Mouse (Mus musculus): ENCODE data around the gene Gpr152.

Gpr152 gene

DNA sequence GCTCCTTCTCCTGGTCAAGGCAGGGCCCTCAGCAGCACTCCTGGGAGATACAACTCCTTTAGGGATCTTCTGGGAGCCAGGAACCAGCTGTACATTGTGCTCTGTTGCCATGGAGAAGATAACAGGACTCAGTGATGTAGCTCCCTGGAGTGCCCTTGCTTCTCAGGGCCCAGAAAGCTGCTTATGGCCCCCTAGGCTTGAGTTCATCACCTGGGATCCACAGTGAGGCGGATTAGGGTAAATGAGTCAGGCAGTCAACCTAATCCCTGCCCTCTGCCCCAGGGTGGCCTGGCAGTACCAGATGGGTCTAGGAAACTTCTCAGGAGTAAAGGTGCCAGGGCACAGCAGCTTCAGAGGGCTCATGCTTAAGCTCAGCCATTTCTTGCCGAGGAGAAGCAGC, at the start of gene Gpr152:
TSS of gene Gpr152 (plus strand) at position 342 of the 400 bp plus-strand sequence.
- DNase-seq (ENCODE audit: low read depth), result no peak

DNA sequence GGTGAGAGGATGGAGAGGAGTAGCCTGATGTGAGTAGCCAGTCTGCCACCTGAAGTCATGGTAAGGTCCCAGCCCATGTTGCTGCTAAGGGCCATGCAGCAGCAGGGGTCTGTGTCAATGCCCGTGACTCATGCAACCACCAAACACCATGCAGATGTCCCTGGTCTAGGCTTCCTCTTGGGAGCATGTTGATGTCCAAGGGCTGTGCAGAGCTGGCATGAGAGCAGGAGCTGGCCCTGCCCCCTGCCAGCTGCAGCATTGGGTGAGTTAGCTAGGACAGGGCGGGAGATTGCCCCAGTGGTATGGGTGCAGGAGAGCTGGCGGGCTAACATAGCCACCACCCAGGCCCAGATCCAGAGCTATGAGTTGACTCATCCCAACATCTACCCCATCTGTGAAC, 49.1 kb upstream of the Gpr152 start:
- no peak for DNase-seq (ENCODE audit: low read depth)

DNA sequence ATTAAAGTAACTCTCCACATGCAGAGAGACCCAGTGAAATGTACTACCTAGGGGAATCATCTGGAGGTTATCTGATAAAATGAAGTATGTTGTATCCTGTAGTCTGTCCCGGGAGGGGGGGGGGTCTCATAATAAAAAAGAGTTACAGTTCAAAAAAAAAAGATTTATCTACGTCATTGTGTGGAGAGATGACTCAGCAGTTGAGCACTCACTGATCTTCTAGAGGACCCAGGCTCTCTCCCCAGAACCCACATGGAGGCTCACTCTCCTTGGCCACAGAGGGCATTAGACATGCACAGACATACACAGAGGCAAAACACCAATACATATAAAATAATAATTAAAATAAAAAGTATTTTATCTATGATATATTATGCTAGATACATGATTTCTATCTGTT, 48.2 kb upstream of the Gpr152 start:
- no peak for DNase-seq (ENCODE audit: low read depth)

DNA sequence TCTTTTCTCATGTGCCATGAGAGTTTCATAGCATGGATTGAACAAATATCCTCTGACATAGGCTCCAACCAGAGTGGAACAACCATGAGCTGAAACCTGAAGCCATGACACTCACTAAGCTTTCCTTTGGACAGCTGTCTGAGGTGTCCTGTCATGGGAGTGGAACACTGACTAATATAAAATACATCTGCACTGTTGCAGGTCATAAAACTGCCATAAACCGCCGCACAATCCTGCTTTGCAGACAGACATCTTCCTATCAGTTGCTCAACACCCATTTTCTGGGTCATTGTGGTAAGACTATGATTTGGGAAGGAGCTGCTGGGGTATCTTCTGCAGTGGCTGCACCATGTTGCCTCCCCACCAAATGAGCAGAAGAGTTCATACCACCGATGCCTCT, 46.8 kb upstream of the Gpr152 start:
- no peak for DNase-seq (ENCODE audit: low read depth)

DNA sequence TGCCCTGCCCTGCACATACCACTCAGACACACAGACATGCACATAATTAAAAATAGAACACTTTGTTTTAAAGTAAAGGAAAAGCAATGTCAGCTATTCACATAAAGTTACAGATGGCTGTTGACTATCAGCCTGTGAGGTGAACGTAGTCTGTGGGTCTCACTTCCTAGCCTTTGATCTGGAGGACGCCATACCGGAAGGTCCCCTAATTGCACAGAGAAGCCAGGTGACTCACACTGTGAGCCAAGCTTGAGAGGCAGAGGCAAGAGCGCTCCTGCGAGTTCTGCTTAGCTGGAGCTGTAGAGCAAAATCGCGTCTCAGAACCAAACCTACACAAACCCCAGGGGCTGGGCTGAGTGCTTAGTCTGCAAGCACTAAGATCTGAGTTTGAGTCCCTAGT, 45.8 kb upstream of the Gpr152 start:
- peak; percentile 82 for DNase-seq (ENCODE audit: low read depth)

DNA sequence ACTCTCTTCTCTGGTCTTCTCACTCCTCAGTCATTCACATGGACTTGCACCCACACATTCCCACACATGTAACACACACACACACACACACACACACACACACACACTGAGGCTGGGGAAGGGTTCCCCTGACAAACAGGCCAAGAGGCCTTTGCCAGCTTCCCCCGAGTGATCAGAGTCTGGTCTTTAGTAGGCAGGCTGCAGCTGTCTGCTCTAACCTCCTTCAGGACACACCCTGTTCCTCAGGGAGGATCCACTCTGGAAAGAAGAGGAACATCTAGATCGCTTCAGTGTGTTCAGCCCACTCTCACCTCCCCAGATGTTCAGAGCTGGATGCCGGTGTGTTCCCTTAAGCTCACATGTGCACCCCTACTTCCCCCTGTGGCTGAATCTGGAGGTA, 45.2 kb upstream of the Gpr152 start:
- peak; percentile 32 for DNase-seq (ENCODE audit: low read depth)

DNA sequence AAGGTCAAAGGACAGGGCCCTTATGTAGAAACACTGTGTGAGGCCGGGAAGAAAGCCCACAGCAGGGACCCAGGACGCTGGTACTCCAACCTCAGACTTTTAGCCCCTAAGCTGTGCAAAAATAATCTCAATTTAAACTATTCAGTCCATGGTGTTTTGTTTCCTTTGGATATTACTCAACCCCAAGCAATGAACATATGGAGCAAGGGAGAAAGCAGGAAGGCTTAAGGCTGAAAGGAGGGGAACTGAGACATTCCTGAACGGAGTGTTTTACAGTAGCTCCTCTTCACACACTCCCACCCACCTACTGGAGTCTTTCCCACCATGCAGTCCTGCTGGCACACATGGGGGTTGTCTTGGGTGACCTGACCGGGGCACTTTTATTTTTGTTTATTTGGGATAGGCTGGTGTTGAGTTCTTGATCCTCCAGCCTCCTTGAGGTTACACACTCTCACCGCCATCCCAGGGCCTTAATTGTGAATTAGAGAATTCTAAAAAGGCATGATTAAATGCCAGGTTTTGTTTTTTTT, 44.7 kb upstream of the Gpr152 start:
- no peak for DNase-seq (ENCODE audit: low read depth)

DNA sequence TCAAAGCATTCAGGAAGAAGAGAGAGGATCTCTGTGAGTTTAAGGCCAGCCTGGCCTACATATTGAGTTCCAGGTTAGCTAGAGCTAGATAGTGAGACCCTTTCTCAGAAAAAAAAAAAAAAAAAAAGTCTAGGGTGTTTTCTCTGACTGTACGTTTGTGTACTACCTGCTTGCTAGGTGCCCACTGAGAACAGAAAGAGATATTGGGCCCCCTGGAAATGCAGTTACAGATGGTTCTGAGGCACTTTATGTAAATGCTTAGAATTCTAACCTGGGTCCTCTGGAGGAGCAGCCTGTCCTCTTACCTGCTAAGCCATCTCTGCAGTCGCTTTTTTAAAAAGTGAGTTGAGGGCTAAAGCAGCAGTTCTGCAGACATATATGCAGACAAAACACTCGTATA, 43.8 kb upstream of the Gpr152 start:
- DNase-seq (ENCODE audit: low read depth), result no peak

DNA sequence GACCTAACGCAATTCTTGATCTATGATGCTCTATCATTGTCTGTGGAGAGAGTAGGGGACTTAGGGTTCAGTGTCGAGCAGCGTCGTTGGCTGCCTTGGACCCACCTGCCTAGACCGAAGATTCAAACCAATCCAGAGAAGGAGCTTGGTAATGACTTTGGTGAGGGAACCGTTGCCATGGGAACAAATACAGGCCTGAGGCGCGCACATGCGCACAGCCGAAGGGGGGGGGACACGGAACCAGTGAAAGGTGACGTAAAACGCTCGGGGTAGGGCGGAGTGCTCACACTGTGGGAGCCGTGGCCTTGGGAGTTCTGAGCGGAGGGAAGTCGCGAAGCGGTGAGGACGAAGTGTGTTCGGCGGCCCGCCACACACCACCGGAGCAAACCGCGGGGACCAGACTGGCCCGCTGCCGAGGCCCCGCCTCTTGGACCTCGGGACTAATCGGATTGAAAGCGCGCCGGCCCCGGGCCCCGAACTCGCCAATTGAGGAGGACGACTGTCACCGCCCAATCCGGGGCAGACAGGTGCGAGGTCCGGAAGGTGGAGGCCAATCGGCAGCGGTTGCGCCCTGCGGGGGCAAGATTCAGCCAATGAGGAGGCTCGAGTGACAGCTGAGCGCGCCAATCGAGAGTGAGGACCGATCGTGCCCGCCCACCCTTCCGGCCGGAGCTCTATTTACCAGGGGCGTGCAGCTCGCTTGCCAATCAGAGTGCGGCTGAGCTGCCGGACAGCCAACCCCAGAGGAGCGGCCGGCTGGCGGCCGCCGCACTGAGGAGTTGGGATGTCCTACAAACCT, 42.7 kb upstream of the Gpr152 start, which contains the start of gene Cdk2ap2:
TSS of gene Cdk2ap2 (plus strand) at position 541 of the 799 bp plus-strand sequence.
- DNase-seq (ENCODE audit: low read depth), result peak; percentile 99

DNA sequence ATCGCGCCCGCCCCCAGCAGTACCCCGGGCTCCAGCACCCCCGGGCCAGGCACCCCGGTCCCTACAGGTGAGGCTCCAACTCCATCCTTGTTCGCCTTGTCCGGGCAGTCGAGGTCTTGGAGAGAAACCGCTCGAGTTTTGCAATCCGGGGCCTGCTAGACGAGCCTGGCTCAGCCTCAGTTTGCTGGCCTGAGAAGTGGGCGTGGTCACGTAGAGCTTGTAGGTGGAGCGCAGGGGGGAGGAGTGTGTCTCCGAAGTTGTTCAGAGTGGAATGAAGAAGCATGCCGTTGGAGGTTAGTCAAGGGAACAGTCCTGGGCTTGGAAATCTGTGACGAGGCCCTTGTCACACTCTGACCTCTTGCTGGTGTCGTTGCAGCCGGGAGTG, 42.2 kb upstream of the Gpr152 start:
- DNase-seq (ENCODE audit: low read depth), result peak; percentile 92

DNA sequence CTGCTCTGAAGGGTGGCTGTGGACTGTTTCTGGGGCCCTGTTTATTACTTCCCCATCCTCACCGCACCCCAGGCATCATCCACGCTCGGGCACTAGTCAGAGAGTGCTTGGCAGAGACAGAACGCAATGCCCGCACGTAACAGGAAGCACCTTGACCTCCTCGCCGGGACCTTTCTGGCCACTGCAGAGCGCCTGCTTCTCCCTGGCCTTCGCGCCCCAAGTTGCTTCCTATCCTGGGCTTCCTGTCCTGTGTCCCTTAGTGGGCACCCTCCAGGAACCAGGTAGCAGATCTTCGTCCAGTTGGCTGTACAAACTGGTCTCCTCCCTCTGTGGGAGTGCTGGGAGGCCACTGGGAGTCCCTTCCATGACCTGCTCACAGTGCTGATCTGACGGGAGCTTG, 41.2 kb upstream of the Gpr152 start:
- DNase-seq (ENCODE audit: low read depth), result peak; percentile 45

DNA sequence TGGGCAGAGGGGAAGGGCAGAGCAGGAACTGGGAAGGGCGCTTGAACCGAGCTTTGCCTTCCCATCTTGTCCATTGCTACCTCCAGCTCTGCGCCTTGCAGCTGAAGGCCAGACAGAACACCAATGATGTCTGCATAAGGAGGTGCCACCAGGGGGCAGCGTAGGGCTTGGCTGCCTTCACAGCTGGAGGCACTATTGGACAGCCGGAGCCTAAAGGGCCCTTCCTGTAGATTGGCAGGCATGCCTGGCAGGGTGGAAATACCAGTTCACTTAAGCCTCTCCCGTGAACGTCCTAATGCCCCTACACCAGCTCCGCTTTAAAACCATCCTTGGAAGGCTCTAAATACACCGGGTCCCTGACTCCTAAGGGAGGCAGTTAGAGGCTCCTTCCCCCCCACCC, 40.5 kb upstream of the Gpr152 start:
- peak; percentile 97 for DNase-seq (ENCODE audit: low read depth)

DNA sequence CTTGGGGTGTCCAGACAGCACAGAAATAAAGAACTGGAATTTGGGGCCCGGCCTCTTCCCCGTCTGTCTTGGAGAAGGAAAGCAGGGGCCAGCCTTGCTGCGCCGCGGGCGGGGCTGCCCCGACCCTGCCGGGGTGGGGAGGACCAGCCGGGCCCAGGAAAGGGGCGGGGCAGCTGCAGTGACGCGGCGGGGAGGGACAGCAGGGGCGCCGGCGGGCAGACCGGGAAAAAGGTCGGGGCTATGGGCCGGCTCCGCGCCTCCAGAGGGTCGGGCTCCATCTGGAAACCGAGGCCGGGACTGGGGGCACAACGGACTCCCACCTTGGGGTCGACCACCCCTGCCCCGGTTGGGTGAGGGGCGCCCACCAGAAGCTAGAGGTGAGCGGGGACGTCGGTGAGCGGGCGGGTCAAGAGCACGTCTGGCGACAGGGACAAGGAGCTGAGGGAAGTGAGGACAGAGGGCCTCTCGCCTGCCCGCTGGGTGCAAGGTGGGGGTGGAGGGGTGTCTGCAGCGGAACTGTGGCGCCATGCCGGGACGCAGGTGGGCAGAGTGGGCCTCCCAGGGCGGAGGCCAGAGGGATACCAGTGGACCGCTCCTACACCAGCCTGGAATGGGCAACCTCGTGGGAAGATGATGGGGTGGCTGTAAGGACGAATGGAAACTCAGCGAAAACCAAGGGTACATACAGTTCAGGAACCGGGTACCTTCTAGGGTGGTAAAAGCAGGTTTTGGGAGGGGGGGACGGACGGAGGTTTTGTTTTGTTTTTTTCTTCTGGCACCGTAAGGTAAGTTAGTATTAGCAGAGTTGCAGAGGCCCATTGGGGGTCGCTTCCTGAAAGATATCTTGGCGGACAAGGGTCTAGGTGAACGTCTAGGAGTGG, 39.5 kb upstream of the Gpr152 start, which contains the start of gene Pitpnm1:
TSS of gene Pitpnm1 (plus strand) at position 162 of the 881 bp plus-strand sequence.
- peak; percentile 87 for DNase-seq (ENCODE audit: low read depth)

DNA sequence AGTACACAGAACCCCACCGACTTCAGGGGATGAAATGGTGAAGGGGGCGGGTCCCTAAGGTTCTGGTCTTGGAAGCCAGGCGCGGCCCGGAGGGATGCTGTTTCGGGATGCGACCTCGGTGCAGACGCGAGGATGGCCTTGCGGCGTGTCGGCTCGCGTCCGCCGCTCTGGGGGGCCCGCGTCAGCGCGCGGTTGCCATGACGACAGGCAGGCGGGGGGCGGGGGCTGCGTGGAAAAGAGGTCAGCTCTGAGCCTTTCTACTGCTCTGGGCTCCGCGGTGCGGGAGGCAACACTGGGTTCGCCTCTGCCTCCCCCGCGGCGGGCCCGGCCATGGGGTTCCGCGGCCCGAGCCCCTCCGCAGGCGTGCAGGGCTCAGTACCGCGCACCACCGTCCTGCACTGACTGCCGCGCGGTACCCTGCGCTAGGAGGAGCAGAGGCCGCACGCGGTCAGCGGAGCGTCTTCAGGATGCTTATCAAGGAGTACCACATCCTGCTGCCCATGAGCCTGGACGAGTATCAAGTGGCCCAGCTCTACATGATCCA, 38.8 kb upstream of the Gpr152 start:
- peak; percentile 76 for DNase-seq (ENCODE audit: low read depth)

DNA sequence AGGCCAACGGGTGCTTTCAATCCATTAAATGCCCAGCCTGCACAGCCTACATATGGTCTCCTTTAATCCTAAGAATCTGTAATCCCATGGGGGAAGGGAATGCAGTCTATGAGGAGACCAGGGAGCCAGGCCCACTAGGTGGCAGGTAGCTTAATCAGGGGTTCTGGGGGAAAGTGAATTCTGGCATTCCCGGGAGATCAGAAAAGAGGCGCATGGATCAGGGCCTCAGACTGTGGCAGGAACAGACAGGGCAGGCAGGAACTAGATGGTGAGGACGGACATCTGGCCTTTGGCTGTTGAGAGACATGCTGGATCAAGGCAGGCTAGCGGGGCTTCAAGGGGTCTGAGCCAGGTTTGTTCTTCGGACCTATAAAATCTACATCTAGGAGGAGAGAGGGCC, 38.1 kb upstream of the Gpr152 start:
- no peak for DNase-seq (ENCODE audit: low read depth)

DNA sequence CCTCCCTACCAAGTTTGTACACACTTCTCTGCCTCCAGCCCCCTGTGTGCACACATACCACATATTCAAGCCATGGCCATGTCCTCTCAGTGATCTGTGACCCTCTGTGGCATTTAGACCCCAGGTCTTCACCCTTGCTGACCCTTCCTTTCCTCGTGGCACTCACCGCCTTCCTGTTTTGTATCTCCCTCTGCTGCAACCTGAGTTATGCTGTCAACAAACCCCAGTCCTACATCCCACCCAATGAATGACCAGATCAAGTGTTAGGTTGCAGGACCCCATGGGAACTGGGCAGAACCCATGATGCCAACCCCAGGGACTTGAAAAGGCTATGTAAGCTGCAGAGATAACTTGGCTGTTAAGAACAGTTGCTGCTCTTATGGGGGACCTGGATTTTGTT, 37.5 kb upstream of the Gpr152 start:
- DNase-seq (ENCODE audit: low read depth), result no peak

DNA sequence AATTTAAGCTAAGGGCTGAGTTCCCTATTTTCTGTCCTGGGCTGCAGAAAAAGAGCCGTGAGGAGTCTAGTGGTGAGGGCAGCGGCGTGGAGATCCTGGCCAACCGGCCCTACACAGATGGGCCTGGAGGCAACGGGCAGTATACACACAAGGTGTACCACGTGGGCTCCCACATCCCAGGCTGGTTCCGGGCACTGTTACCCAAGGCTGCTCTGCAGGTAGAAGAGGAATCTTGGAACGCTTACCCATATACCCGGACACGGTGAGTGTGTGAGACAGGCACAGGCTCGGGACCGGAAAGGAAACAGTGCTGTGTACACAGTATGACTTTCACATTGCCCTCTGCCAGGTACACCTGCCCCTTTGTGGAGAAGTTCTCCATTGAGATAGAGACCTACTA, 37.0 kb upstream of the Gpr152 start:
- DNase-seq (ENCODE audit: low read depth), result no peak

DNA sequence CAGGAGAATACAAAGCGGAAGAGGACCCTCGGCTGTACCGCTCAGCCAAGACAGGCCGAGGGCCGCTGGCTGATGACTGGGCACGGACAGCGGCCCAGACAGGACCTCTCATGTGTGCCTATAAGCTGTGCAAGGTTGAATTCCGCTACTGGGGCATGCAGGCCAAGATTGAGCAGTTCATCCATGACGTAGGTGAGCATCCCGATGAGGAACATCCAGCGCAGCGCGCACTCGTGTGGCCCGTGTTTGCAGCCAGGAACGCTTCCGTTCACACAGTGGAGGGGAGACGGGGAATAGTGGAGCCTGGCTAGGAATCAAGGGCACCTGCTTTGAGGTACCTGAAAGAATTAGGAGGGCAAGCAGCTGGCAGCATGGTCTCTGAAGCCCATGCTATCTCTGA, 36.3 kb upstream of the Gpr152 start:
- DNase-seq (ENCODE audit: low read depth), result no peak

DNA sequence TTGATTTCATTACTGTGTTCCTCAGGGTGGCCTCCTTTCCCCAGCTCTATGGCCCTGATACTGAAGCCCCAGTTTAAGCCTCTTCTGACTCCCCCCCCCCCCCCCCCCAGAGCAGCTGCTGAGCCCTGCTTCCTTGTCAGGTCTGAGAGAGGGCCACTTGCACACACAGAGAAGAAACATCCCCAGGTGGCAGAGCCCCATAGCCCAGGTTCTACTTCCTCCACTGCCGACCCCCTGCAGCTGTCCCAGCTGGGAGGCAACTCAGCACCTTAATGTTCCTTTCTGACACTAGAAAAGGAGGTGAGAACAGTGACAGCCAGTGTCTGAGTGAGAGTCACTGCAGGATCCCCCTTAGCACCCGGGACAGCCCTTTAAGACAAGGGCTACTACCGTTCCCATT, 35.8 kb upstream of the Gpr152 start:
- no peak for DNase-seq (ENCODE audit: low read depth)

DNA sequence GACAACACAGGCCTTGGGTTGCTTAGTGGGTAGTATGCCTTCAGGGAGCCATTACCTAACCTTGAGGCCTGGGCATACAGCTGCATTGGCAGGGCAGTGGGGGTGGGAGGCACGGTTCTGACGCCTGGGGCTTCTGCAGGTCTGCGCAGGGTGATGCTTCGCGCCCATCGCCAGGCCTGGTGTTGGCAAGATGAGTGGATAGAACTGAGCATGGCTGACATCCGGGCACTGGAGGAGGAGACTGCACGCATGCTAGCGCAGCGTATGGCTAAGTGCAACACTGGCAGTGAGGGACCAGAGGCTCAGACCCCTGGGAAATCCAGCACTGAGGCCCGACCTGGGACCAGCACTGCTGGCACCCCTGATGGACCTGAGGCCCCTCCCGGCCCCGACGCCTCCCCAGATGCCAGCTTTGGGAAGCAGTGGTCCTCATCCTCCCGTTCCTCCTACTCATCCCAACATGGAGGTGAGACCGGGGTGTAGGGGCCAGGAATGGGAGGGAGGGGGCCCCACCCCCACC, 34.9 kb upstream of the Gpr152 start:
- DNase-seq (ENCODE audit: low read depth), result no peak

DNA sequence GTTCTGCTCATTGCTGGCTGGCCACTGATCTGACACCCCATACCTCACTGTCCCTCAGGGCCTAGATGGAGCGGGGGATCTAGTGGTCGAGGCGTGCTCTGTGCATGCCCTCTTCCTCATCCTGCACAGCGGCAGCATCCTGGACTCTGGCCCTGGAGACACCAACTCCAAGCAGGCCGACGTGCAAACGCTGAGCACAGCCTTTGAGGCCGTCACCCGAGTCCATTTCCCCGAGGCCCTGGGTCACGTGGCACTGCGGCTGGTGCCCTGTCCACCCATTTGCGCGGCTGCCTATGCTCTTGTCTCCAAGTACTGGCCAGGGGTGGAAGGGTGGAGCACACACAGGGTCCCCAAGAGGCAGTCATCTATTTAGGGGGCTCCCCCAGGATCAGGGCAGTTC, 32.9 kb upstream of the Gpr152 start:
- DNase-seq (ENCODE audit: low read depth), result no peak

DNA sequence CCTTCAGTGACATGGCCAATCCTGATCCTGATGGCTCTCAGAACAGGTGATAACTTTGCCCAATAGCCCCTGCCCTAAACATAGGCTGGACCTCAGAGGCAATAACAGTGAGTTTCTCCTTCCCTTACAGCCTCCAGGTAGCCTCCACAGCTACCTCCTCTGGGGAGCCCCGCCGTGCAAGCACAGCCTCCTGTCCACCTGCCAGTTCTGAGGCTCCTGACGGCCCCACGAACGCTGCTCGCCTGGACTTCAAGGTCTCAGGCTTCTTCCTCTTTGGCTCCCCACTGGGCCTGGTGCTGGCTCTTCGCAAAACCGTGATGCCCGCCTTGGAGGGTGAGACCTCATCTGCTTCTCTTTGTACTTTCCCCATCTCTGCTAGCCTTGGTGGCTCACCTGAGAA, 31.1 kb upstream of the Gpr152 start:
- DNase-seq (ENCODE audit: low read depth), result no peak

Measured in induced T-regulatory cell, adult 2 months (primary cell).